Mouse (Mus musculus) megakaryocyte progenitor cell, adult 5-6 weeks (primary cell): Measurements from ENCODE around the gene Nanog. TPM values are rescaled to one million over a fixed set of nuclear protein-coding genes. Genes with fewer than 3 reads are reported as not detected.

Experiments used
- ATAC-seq: replicated peaks from 2 replicates; pipeline ENCODE4 v1.8.0; 2016; ENCODE audit warnings: mild to moderate bottlenecking, moderate TSS enrichment, inconsistent platforms; ENCODE audit not compliant: poor library complexity
- total RNA-seq, 2 experiments: library from RNA; stranded (forward) in 1 of 2; stranded (reverse) in 1 of 2; fragments of 157-497, 149-512 nt in 1 of 2; fragments of 200-1000 nt in 1 of 2; gene quantifications; 2 replicates each; pipeline versions ENCODE4 v1.2.3 to v1.2.4; 2015 to 2017

Nanog gene
- total RNA-seq, 2 experiments from 2014 or later, result not detected

- no peak for ATAC-seq
These were observed 54.6 kb downstream of the Nanog start for GRCm38 (mm10) chr6:122761901-122762300.

DNA sequence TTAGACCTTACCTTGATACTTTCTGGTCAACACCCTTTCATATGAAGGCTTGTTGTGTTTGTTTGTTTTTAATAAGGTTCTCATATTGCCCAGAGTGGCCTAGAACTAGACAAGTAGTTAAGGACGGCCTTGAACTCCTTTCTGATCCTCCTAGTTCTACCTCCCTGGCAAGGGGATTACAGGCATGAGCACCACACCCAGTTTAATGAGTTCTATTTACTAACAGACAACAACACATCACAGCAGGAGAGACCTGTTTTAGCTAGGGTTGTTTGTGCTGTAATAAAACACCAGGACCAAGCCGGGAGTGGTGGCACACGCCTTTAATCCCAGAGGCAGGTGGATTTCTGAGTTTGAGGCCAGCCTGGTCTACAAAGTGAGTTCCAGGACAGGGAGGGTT, 55.2 kb downstream of the Nanog start:
- no peak for ATAC-seq

- ATAC-seq, result peak; percentile 47
These were observed 55.8 kb downstream of the Nanog start for GRCm38 (mm10) chr6:122762952-122763700.

- peak; percentile 32 for ATAC-seq
These were observed 56.7 kb downstream of the Nanog start for GRCm38 (mm10) chr6:122763844-122764445.

Other genes with a start within 250 kb of the Nanog start
- gene Rimklb, start 208.7 kb upstream of the Nanog start, total RNA-seq (2015), result not detected in 2 replicates
- not detected in 2 replicates for gene Rimklb, start 208.7 kb upstream of the Nanog start, total RNA-seq (2017)
- not detected in 2 replicates for gene Mfap5, start 201.6 kb upstream of the Nanog start, total RNA-seq (2015)
- gene Mfap5, start 201.6 kb upstream of the Nanog start, total RNA-seq (2017), result not detected in 2 replicates
- gene Aicda, start 153.7 kb upstream of the Nanog start, total RNA-seq (2015), result not detected in 2 replicates
- not detected in 2 replicates for gene Aicda, start 153.7 kb upstream of the Nanog start, total RNA-seq (2017)
- gene Apobec1, start 105.0 kb upstream of the Nanog start, total RNA-seq (2015), result 23.6 and 23.7 TPM in 2 replicates
- gene Apobec1, start 105.0 kb upstream of the Nanog start, total RNA-seq (2017), result 15.0 and 16.7 TPM in 2 replicates
- gene Gdf3, start 97.4 kb upstream of the Nanog start, total RNA-seq (2015), result 9.5 and 10.8 TPM in 2 replicates
- 4.2 and 6.7 TPM in 2 replicates for gene Gdf3, start 97.4 kb upstream of the Nanog start, total RNA-seq (2017)
- gene Dppa3, start 81.1 kb upstream of the Nanog start, total RNA-seq (2015), result not detected in 2 replicates
- gene Dppa3, start 81.1 kb upstream of the Nanog start, total RNA-seq (2017), result not detected in 2 replicates
- gene Slc2a3, start 94.2 kb downstream of the Nanog start, total RNA-seq (2015), result 7.0 and 10.0 TPM in 2 replicates
- gene Slc2a3, start 94.2 kb downstream of the Nanog start, total RNA-seq (2017), result 12.4 and 13.9 TPM in 2 replicates
- 9.9 and 10.3 TPM in 2 replicates for gene Foxj2, start 112.4 kb downstream of the Nanog start, total RNA-seq (2015)
- 3.0 and 3.5 TPM in 2 replicates for gene Foxj2, start 112.4 kb downstream of the Nanog start, total RNA-seq (2017)
- gene C3ar1, start 148.7 kb downstream of the Nanog start, total RNA-seq (2015), result 0.05 TPM in 1 of 2 replicates, not detected in the other
- gene C3ar1, start 148.7 kb downstream of the Nanog start, total RNA-seq (2017), result not detected in 2 replicates
- gene Necap1, start 167.0 kb downstream of the Nanog start, total RNA-seq (2015), result 23.2 and 23.3 TPM in 2 replicates
- 12.3 and 19.7 TPM in 2 replicates for gene Necap1, start 167.0 kb downstream of the Nanog start, total RNA-seq (2017)
- 2.1 and 2.9 TPM in 2 replicates for gene Clec4a1, start 214.4 kb downstream of the Nanog start, total RNA-seq (2015)
- gene Clec4a1, start 214.4 kb downstream of the Nanog start, total RNA-seq (2017), result 0.79 and 0.81 TPM in 2 replicates
- gene Clec4a3, start 245.0 kb downstream of the Nanog start, total RNA-seq (2015), result 3.1 and 3.3 TPM in 2 replicates
- gene Clec4a3, start 245.0 kb downstream of the Nanog start, total RNA-seq (2017), result 0.41 and 5.4 TPM in 2 replicates